Mouse (Mus musculus) layer of hippocampus, adult 6 months (tissue): Measurements from ENCODE around the gene Klhl9. TPM values are rescaled to one million over a fixed set of nuclear protein-coding genes. Genes with fewer than 3 reads are reported as not detected.

Source experiments
- long read RNA-seq, 2 experiments: library from polyadenylated mRNA; unstranded; transcript quantifications; one replicate each; pipeline ENCODE4 v2.0.0; 2019 to 2020
- polyA plus RNA-seq: library from polyadenylated mRNA; unstranded; fragments of <200 nt; fragmentation: Nextera tagmentation; gene quantifications from 2 replicates; pipeline ENCODE4 v1.2.3, GENCODE M21; 2021

The Klhl9 gene
- 60.6 and 82.7 TPM in 2 replicates for polyA plus RNA-seq
- long read RNA-seq, experiment 1, full-length matches to known transcripts: 100 of 100 reads
- long read RNA-seq, experiment 1, partial matches to known transcripts: 0 of 100 reads
- long read RNA-seq, experiment 1, other reads (novel, unspliced or antisense): 0 of 100 reads
- long read RNA-seq, experiment 2, full-length matches to known transcripts: 202 of 202 reads
- long read RNA-seq, experiment 2, partial matches to known transcripts: 0 of 202 reads
- long read RNA-seq, experiment 2, other reads (novel, unspliced or antisense): 0 of 202 reads

DNA sequence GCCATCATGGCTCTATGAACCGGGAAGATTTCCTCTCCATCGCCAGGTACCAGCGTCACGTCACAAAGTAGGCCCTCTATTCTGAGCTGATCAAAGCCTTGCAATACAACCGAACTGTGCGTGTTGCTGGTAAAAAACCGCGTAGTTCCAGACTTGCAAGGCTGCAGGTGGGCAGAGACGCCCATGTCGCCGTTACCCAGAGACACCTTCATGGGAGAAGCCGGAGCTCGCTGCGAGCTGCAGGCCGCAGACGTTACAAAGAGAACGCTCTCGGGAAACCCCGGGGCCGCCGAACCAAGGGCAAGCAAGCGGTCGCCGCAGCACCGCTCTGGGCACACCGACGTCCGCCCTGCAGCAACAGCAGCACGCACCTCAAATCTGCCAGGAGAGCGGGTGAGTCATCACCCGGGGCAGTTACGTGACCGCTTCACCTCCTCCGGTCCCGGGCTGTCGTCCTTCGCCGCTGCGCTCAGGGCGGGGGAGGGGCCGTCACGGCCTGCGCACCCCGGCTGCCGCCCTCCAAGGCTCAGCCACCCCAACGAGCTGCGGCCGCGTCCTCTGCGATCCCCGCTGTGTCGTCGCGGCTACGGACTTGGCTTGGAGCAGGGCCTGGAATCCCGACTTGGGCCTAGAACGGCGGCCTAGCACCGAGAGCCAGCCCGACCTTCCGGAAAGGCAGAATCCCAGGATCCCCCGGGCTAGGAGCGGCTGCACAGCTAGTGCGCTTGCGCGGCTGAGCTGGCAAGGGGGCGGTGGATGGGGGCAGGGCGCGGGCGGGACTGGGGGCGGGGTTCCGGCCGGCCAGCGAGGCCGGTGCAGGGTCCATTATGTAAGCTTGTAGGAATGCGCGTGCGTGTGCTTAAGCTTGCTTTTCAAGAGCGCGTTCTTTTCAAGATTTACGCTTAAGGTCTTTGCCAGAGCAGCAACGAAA is at the start of gene Klhl9, which contains the start of gene Gm26566:
TSS of gene Klhl9 (minus strand) at position 675 of the 931 bp plus-strand sequence.
TSS of gene Gm26566 (plus strand) at position 15 of the 931 bp plus-strand sequence.

DNA sequence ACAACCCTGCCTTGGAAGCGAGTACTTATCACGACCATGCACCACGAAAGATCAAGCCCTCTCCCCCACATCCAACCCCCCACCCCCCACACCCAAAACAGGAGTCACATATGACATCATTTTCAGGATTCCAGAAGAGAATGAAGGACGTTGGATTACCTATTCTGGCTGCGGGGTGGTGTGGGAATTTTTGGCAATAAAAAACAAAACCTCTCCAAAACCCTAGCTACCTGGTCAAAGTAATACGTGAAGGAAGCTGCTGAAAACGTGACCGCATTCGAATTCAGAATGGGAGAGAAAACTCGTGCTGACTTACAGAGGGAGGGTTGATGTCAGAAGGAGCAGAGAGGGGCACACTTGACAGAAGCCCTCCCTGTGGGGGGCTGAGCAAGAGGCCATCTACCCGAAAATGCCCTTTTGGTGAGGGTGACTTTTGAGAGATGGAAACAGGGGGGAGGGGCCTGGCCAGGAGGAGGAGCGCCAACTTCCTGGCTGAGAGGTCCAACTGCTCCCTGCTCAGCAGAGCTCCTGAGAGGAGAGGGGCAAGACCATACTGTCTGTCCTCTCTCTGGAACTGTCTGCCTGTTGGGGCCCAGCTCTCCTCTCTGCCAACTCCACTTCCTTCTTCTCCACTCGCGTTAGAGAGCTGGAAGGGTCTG is 37.5 kb upstream of the Klhl9 start, which contains the start of gene Gm13283:
TSS of gene Gm13283 (plus strand) at position 510 of the 659 bp plus-strand sequence.

DNA sequence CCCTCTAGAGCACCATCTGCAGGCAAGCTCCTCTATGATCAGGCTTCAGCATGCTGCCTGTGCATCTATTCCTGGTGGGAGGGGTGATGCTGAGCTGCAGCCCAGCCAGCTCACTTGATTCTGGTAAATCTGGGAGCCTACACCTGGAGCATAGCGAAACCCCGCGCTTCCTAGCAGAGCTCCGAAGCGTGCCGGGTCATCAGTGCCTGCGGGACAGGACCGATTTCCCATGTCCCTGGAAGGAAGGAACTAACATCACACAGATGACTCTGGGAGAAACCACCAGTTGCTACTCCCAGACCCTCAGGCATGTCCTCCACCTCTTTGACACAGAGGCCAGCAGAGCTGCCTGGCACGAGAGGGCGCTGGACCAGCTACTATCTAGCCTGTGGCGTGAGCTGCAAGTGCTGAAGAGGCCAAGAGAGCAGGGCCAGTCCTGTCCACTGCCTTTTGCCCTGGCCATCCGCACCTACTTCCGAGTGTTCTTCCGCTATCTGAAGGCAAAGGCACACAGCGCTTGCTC is 32.6 kb upstream of the Klhl9 start, which contains the start of gene Gm13271:
TSS of gene Gm13271 (plus strand) at position 51 of the 523 bp plus-strand sequence.

DNA sequence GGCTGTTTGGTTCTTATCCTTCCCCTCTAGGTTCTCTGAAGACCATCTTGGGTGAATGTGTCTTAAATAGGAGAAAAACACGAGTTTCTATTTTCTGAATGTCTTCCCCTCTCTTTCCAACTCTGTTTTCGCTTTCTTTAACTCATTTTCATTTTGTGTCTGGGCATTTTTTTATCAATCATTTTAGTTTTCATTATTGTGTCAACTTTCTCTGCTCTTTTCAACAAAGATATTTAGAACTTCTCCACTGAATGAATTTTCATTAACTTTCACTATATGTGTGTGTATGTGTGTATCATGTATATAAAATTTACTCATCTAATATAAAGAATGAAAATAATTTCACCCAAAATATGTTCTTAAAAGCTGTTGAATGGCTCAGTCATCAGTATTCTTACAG is 31.0 kb downstream of the Klhl9 start, which contains the start of gene Ifnab:
TSS of gene Ifnab (minus strand) at position 101 of the 400 bp plus-strand sequence.

DNA sequence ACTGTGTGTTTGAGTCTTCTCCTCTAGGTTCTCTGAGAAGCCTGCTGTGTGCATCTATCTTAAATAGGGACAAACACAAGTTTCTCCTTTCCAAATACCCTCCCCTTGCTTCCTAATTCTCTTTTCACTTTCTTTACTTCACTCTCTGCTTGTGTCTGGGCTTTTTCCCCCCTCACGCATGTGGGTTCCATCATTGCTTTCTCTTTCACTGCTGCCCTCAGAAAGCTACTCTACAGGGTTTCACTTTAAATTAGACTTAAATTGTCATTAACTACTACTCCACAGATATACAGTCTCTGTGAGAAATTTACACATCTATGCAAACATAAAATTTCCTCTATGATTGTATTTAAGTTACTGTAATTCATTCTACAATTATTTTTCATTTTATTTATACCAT is 38.5 kb downstream of the Klhl9 start, which contains the start of gene Ifna2:
TSS of gene Ifna2 (minus strand) at position 101 of the 400 bp plus-strand sequence.

GRCm38 (mm10) chr4:88676824-88677223 is 45.4 kb downstream of the Klhl9 start, which contains the start of gene Ifna16:
Gene Ifna16, minus strand, starts transcription at chr4:88676924.

Other genes starting within 250 kb of the Klhl9 start
- not detected in 2 replicates for gene Ifnb1, start 199.7 kb downstream of the Klhl9 start, polyA plus RNA-seq
- not detected in 2 replicates for gene Ifna15, start 164.2 kb downstream of the Klhl9 start, polyA plus RNA-seq
- not detected in 2 replicates for gene Ifna14, start 150.7 kb downstream of the Klhl9 start, polyA plus RNA-seq
- not detected in 2 replicates for gene Ifna9, start 130.1 kb downstream of the Klhl9 start, polyA plus RNA-seq
- gene Ifna12, start 119.1 kb downstream of the Klhl9 start, polyA plus RNA-seq: not detected in 2 replicates
- gene C87499, start 88.1 kb downstream of the Klhl9 start, polyA plus RNA-seq: not detected in 2 replicates
- gene Ifna13, start 78.0 kb downstream of the Klhl9 start, polyA plus RNA-seq: not detected in 2 replicates
- gene Ifna16, start 45.5 kb downstream of the Klhl9 start, polyA plus RNA-seq: not detected in 2 replicates
- gene Ifna2, start 38.6 kb downstream of the Klhl9 start, polyA plus RNA-seq: not detected in 2 replicates
- not detected in 2 replicates for gene Ifnab, start 31.1 kb downstream of the Klhl9 start, polyA plus RNA-seq
- gene Gm26566, start 660 bp downstream of the Klhl9 start, polyA plus RNA-seq: 1.8 and 2.6 TPM in 2 replicates
- gene Gm13271, start 32.4 kb upstream of the Klhl9 start, polyA plus RNA-seq: not detected in 2 replicates
- not detected in 2 replicates for gene Gm13283, start 37.7 kb upstream of the Klhl9 start, polyA plus RNA-seq
- not detected in 2 replicates for gene Gm13290, start 51.4 kb upstream of the Klhl9 start, polyA plus RNA-seq
- not detected in 2 replicates for gene Gm13289, start 54.5 kb upstream of the Klhl9 start, polyA plus RNA-seq
- not detected in 2 replicates for gene Gm13272, start 57.4 kb upstream of the Klhl9 start, polyA plus RNA-seq
- gene Ifnz, start 59.7 kb upstream of the Klhl9 start, polyA plus RNA-seq: not detected in 2 replicates
- not detected in 2 replicates for gene Gm13276, start 63.2 kb upstream of the Klhl9 start, polyA plus RNA-seq
- gene Gm13277, start 66.2 kb upstream of the Klhl9 start, polyA plus RNA-seq: not detected in 2 replicates
- not detected in 2 replicates for gene Gm13278, start 69.1 kb upstream of the Klhl9 start, polyA plus RNA-seq
- gene Gm13275, start 72.0 kb upstream of the Klhl9 start, polyA plus RNA-seq: not detected in 2 replicates
- gene Gm13279, start 74.9 kb upstream of the Klhl9 start, polyA plus RNA-seq: not detected in 2 replicates
- not detected in 2 replicates for gene Gm13285, start 77.2 kb upstream of the Klhl9 start, polyA plus RNA-seq
- not detected in 2 replicates for gene Gm13287, start 80.8 kb upstream of the Klhl9 start, polyA plus RNA-seq
- gene Gm13288, start 83.1 kb upstream of the Klhl9 start, polyA plus RNA-seq: not detected in 2 replicates
- gene Ifna7, start 93.8 kb upstream of the Klhl9 start, polyA plus RNA-seq: not detected in 2 replicates
- gene Ifna11, start 97.5 kb upstream of the Klhl9 start, polyA plus RNA-seq: not detected in 2 replicates
- gene Ifna6, start 105.0 kb upstream of the Klhl9 start, polyA plus RNA-seq: not detected in 2 replicates
- not detected in 2 replicates for gene Ifna5, start 113.1 kb upstream of the Klhl9 start, polyA plus RNA-seq
- gene Ifna4, start 119.4 kb upstream of the Klhl9 start, polyA plus RNA-seq: not detected in 2 replicates
- not detected in 2 replicates for gene Ifna1, start 127.6 kb upstream of the Klhl9 start, polyA plus RNA-seq
- gene Ifne, start 157.7 kb upstream of the Klhl9 start, polyA plus RNA-seq: not detected in 2 replicates